Mouse (Mus musculus) bone marrow, adult 2 months (tissue): Measurements from ENCODE around the gene Smim1. TPM values are rescaled to one million over a fixed set of nuclear protein-coding genes. Genes with fewer than 3 reads are reported as not detected.
A peak's percentile ranks its signal among the peaks of the same experiment; 100 is the strongest.

Source experiments
- H3K27ac ChIP-seq: fragments of 200-500 bp; 2 replicates; pipeline ENCODE4 v1.5.1; 2012; ENCODE audit warnings: low read depth, mild to moderate bottlenecking, control low read depth, inconsistent platforms, low read length; ENCODE audit not compliant: control insufficient read depth, poor library complexity, insufficient read depth
- H3K4me1 ChIP-seq: fragments of 200-500 bp; 2 replicates; pipeline ENCODE4 v1.6.1; 2011; ENCODE audit warnings: low read length; ENCODE audit not compliant: control insufficient read depth, insufficient read depth
- H3K4me3 ChIP-seq: fragments of 200-500 bp; replicated peaks from 2 replicates; pipeline ENCODE3; 2011; ENCODE audit warnings: mild to moderate bottlenecking, low read depth, low read length, control low read depth; ENCODE audit not compliant: control insufficient read depth
- CTCF ChIP-seq: fragments of 200-500 bp; IDR thresholded peaks from 2 replicates; pipeline ENCODE4 v1.5.1; 2011; ENCODE audit warnings: low read length, control low read depth; ENCODE audit not compliant: control insufficient read depth, insufficient read depth
- POLR2A ChIP-seq: fragments of 200-500 bp; IDR thresholded peaks from 2 replicates; pipeline ENCODE4 v1.6.1; 2011; ENCODE audit warnings: low read depth, mild to moderate bottlenecking, control low read depth, low read length, borderline replicate concordance; ENCODE audit not compliant: control insufficient read depth
- WGBS: fragments of 180-500 bp; shearing (Covaris S2); methylation state at CpG from one replicate; pipeline ENCODE4 v1.1.7; 2018; 5-methylcytosine and 5-hydroxymethylcytosine counted together
- polyA plus RNA-seq: library from polyadenylated mRNA; stranded (reverse); fragments of >200 nt; gene quantifications from 2 replicates; pipeline ENCODE4 v1.2.4, GENCODE M21; 2011; ENCODE audit warnings: low replicate concordance; ENCODE audit not compliant: missing spikeins, insufficient read depth, insufficient read length

Gene Smim1
- polyA plus RNA-seq = 67.7 and 73.2 TPM in 2 replicates

- H3K27ac ChIP-seq = peak within 1 kb of the TSS; percentile 88
- H3K4me1 ChIP-seq = 0 out of 2 replicates have a peak, but pooled peaks cover 2% of the 10 kb centered on the region
- TF ChIP-seq CTCF (peak; percentile 35; the same call in 1 of the 2 replicates), POLR2A (peak; percentile 49; the same call in 1 of the 2 replicates)
- H3K4me3 ChIP-seq = peak within 1 kb of the TSS; percentile 70
- WGBS = 8% methylated on average over 33 of the region's 33 CpGs
Measured at GRCm38 (mm10) chr4:154025641-154026440, at the start of gene Smim1. TSS of gene Smim1 (minus strand) at chr4:154026230.

GRCm38 (mm10) chr4:154071941-154072340 is 45.9 kb upstream of the Smim1 start:
- no peak overlapping the region for H3K27ac ChIP-seq
- no peaks in the 10 kb centered on the region for H3K4me1 ChIP-seq
- TF ChIP-seq POLR2A (no peak), CTCF (no peak)
- no peak overlapping the region for H3K4me3 ChIP-seq
- WGBS = 15% methylated on average over 13 of the region's 16 CpGs

GRCm38 (mm10) chr4:154071521-154071920 is 45.5 kb upstream of the Smim1 start:
- no peak for TF ChIP-seq POLR2A
- no peak for TF ChIP-seq CTCF
- Histone ChIP-seq H3K4me3 (no peak overlapping the region), H3K27ac (no peak overlapping the region), H3K4me1 (no peaks in the 10 kb centered on the region)
- 2% methylated on average over 15 of the region's 20 CpGs for WGBS

GRCm38 (mm10) chr4:154070896-154071295 is 44.9 kb upstream of the Smim1 start:
- Histone ChIP-seq H3K4me1 (no peaks in the 10 kb centered on the region), H3K4me3 (no peak overlapping the region), H3K27ac (no peak overlapping the region)
- WGBS = 7% methylated on average over 5 of the region's 5 CpGs
- TF ChIP-seq CTCF = no peak
- TF ChIP-seq POLR2A = no peak

GRCm38 (mm10) chr4:154064827-154065773 is 39.1 kb upstream of the Smim1 start:
- H3K4me1 ChIP-seq = no peaks in the 10 kb centered on the region
- no peak overlapping the region for H3K27ac ChIP-seq
- no peak overlapping the region for H3K4me3 ChIP-seq
- 51% methylated on average over 14 of the region's 14 CpGs for WGBS
- TF ChIP-seq CTCF = peak; percentile 54
- no peak for TF ChIP-seq POLR2A

GRCm38 (mm10) chr4:154057696-154058095 is 31.7 kb upstream of the Smim1 start:
- 56% methylated on average over 4 of the region's 4 CpGs for WGBS
- TF ChIP-seq POLR2A (no peak), CTCF (no peak)
- Histone ChIP-seq H3K4me1 (no peaks in the 10 kb centered on the region), H3K4me3 (no peak overlapping the region), H3K27ac (no peak overlapping the region)

- TF ChIP-seq CTCF = no peak
- no peak for TF ChIP-seq POLR2A
- WGBS = 34% methylated on average over 2 of the region's 2 CpGs
- Histone ChIP-seq H3K4me1 (no peaks in the 10 kb centered on the region), H3K4me3 (no peak overlapping the region), H3K27ac (no peak overlapping the region)
Measured at GRCm38 (mm10) chr4:154056661-154057060, 30.6 kb upstream of the Smim1 start.

GRCm38 (mm10) chr4:154056046-154056445 is 30.0 kb upstream of the Smim1 start:
- TF ChIP-seq POLR2A = no peak
- no peak for TF ChIP-seq CTCF
- Histone ChIP-seq H3K4me1 (no peaks in the 10 kb centered on the region), H3K27ac (no peak overlapping the region), H3K4me3 (no peak overlapping the region)
- 84% methylated on average over 2 of the region's 2 CpGs for WGBS
